Mouse (Mus musculus) liver, embryonic 14.5 days (tissue): ENCODE measurements around the gene Pfas.

Source experiments
- CTCF ChIP-seq: IDR thresholded peaks from 2 replicates; pipeline ENCODE4 v1.5.1; 2016; ENCODE audit warnings: antibody characterized with exemption, low read depth, control low read depth
- EP300 ChIP-seq: IDR thresholded peaks from 2 replicates; pipeline ENCODE4 v1.6.1; 2016; ENCODE audit warnings: antibody characterized with exemption, low read depth

GRCm38 (mm10) chr11:68953903-68954302 is 54.4 kb downstream of the Pfas start:
- no peak for TF ChIP-seq CTCF
- TF ChIP-seq EP300, result no peak
